Mouse (Mus musculus) heart, postnatal 0 days (tissue): ENCODE results near the gene Gatad1. TPM values are rescaled to one million over a fixed set of nuclear protein-coding genes. Genes with fewer than 3 reads are reported as not detected.

Source experiments
- ATAC-seq: fragments of 200-750 bp; cut with Nextera tagmentation; 2 replicates; pipeline ENCODE4 v1.8.0; 2017; ENCODE audit warnings: low read depth, moderate number of reproducible peaks, moderate library complexity; ENCODE audit not compliant: insufficient read depth
- DNase-seq: peaks from one replicate; pipeline ENCODE4 v3.0.0-alpha.2; 2016; ENCODE audit warnings: low spot score
- H3K27ac ChIP-seq: fragments of 300-500 bp; sonication (generic); 2 replicates; pipeline ENCODE4 v1.5.1; 2014; ENCODE audit warnings: low read depth, mild to moderate bottlenecking
- H3K27me3 ChIP-seq: fragments of 300-500 bp; sonication (generic); 2 replicates; pipeline ENCODE4 v1.6.1; 2014; ENCODE audit warnings: low read length, mixed read lengths; ENCODE audit not compliant: control insufficient read depth, insufficient read depth
- H3K36me3 ChIP-seq: fragments of 300-500 bp; sonication (generic); replicated peaks from 2 replicates; pipeline ENCODE4 v1.6.1; 2014; ENCODE audit warnings: low read length, mixed read lengths; ENCODE audit not compliant: control insufficient read depth, insufficient read depth
- H3K4me1 ChIP-seq: fragments of 300-500 bp; sonication (generic); 2 replicates; pipeline ENCODE4 v1.6.1; 2014; ENCODE audit warnings: antibody characterized with exemption; ENCODE audit not compliant: control insufficient read depth, insufficient read depth
- H3K4me2 ChIP-seq: fragments of 300-500 bp; sonication (generic); 2 replicates; pipeline ENCODE4 v1.6.1; 2014; ENCODE audit warnings: low read depth, mild to moderate bottlenecking, low read length, moderate library complexity
- H3K4me3 ChIP-seq: fragments of 300-500 bp; sonication (generic); 2 replicates; pipeline ENCODE4 v1.5.1; 2014; ENCODE audit warnings: low read depth, low read length
- H3K9ac ChIP-seq: fragments of 300-500 bp; sonication (generic); replicated peaks from 2 replicates; pipeline ENCODE4 v1.6.1; 2014; ENCODE audit warnings: low read depth, low read length, mixed read lengths
- H3K9me3 ChIP-seq: fragments of 300-500 bp; sonication (generic); replicated peaks from 2 replicates; pipeline ENCODE4 v1.6.1; 2016; ENCODE audit warnings: low read length; ENCODE audit not compliant: control insufficient read depth
- CTCF ChIP-seq: IDR thresholded peaks from 2 replicates; pipeline ENCODE4 v1.5.1; 2016; ENCODE audit warnings: antibody characterized with exemption, control low read depth, low read depth
- EP300 ChIP-seq: IDR thresholded peaks from 2 replicates; pipeline ENCODE4 v1.6.1; 2016; ENCODE audit warnings: antibody characterized with exemption, low read depth
- WGBS: fragments of 180-500 bp; shearing (Covaris S2); extraction: QIAGEN DNeasy Blood & Tissue Kit; methylation state at CpG from one replicate; pipeline ENCODE4 v1.1.7; 2014; 5-methylcytosine and 5-hydroxymethylcytosine counted together
- polyA plus RNA-seq: library from polyadenylated mRNA; unstranded; fragments of >200 nt; fragmentation: Nextera tagmentation; extraction: Ambion mirVana; gene quantifications from 2 replicates; pipeline ENCODE4 v1.2.1, GENCODE M21; 2015
- total RNA-seq: library from RNA; depleted of rRNA; stranded (reverse); fragments of >200 nt; gene quantifications from 2 replicates; pipeline ENCODE4 v1.2.3, GENCODE M21; 2014; ENCODE audit warnings: low replicate concordance

Gene Gatad1
- total and polyA plus RNA-seq, 2 experiments from 2014 or later = 72.7 to 73.8 TPM

DNA sequence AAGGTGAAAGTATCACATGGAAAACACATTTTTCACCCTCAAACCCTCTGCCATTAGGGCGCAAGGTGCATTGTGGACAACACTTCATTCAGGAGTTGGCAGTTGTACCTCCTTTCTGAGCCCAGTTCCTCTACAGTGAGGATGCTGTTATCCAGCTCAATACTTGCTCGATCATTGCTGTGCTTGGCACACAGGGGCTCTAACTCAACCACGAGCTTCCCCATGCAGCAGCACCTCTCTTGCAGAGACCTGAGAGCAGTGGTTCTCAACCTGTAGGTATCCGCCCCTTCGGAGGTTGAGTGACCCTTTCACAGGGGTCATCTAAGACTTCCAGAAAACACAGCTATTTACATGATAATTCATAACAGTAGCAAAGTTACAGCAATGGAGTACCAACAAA is 5.4 kb downstream of the Gatad1 start:
- Histone ChIP-seq H3K4me3 (no peak overlapping the region), H3K9me3 (no peaks in the 10 kb centered on the region), H3K4me2 (no peak overlapping the region), H3K4me1 (0 out of 2 replicates have a peak, but pooled peaks cover 4% of the 10 kb centered on the region), H3K27ac (no peak overlapping the region), H3K36me3 (no peaks in the 10 kb centered on the region), H3K27me3 (no peaks in the 10 kb centered on the region), H3K9ac (no peak overlapping the region)
- 76% methylated on average over 5 of the region's 5 CpGs for WGBS
- no peak for TF ChIP-seq CTCF
- DNase-seq (no peak), ATAC-seq (no peak)

DNA sequence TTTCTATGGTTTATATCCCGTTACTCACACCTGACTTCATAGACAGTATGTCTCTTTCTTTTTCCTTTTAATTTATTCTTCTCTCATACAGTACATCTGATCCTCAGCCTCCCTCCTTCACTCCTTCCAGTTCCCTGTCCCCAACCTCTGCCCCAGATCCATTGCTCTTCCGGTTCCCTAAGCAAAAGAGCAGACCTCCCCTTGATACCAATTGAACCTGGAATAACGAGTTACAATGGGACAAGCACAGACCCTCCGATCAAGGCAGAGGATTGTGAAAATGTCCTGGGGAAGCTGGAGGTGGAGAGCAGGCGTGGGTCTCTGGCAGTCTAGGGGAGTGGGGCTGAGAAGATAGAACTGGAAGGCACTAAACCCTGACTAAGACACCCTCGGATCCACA is 6.1 kb downstream of the Gatad1 start, which contains the start of gene Tmbim7:
TSS of gene Tmbim7 (plus strand) at position 301 of the 400 bp plus-strand sequence.
- H3K9ac ChIP-seq = no peak within 1 kb of the TSS
- H3K4me3 ChIP-seq = no peak within 1 kb of the TSS
- no peak for TF ChIP-seq EP300
- no peak for TF ChIP-seq CTCF
- no peak within 1 kb of the TSS for H3K4me2 ChIP-seq
- ATAC-seq (no peak), DNase-seq (no peak)
- H3K36me3 ChIP-seq = no peaks in the 10 kb centered on the region
- no peak within 1 kb of the TSS for H3K27ac ChIP-seq
- H3K9me3 ChIP-seq = no peaks in the 10 kb centered on the region
- 0 out of 2 replicates have a peak, but pooled peaks cover 6% of the 10 kb centered on the region for H3K4me1 ChIP-seq
- 73% methylated on average over 6 of the region's 6 CpGs for WGBS
- H3K27me3 ChIP-seq = no peaks in the 10 kb centered on the region

DNA sequence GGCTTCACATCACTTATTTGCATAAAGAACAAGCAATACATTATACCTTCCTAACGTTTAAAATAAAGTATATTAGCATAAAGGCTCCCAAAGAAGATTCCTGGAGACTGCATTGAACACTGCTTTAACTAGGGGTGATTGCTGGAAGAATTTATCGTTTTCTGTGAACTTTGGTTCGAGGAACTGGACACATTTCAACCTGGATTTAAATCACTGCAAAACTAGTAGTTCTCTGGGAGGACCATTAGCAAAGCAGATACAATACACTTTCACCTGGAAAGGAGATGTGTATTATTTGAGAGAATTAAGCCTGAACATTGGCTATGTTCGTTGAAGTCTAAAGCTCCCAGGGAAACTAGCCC is 8.2 kb downstream of the Gatad1 start:
- Histone ChIP-seq H3K36me3 (peaks cover 11% of the 10 kb centered on the region), H3K27ac (no peak overlapping the region), H3K27me3 (no peaks in the 10 kb centered on the region), H3K9me3 (no peaks in the 10 kb centered on the region), H3K9ac (no peak overlapping the region), H3K4me3 (no peak overlapping the region), H3K4me1 (0 out of 2 replicates have a peak, but pooled peaks cover 6% of the 10 kb centered on the region), H3K4me2 (no peak overlapping the region)
- ATAC-seq (no peak), DNase-seq (no peak)
- TF ChIP-seq EP300 (no peak), CTCF (no peak)
- 76% methylated on average over 4 of the region's 4 CpGs for WGBS

DNA sequence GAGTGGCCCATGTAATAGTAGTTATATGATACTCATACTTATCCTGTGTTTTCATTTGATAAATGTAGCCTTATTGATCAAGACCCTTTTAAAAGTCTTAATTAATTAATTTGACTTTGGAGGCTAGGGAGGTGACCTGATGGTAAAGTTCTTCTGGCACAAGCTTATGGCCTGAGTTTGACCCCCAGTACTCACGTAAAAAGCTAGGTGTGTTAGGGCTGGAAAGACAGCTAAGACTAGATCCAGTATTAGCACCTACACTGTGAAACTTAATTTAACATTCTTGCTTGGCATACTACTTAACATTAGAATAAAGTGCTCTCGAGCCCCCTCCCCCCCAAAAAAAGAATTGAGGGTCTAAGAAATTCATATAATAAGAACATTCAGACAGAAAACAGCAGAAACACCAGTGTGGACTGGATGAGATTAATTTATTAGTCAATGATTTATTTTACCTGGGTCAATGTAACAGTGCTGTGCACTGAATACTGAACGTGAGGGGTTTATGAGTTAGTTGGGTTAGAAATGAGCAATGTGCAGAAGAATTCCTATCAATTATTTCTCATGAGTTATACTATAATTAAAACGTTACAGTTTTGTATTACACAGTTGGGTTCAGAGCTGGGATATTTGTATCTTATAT is 8.7 kb downstream of the Gatad1 start:
- Histone ChIP-seq H3K4me2 (peak overlapping the region; percentile 83), H3K36me3 (peaks cover 14% of the 10 kb centered on the region), H3K4me1 (0 out of 2 replicates have a peak, but pooled peaks cover 6% of the 10 kb centered on the region), H3K27ac (no peak overlapping the region), H3K27me3 (no peaks in the 10 kb centered on the region), H3K9me3 (no peaks in the 10 kb centered on the region), H3K9ac (no peak overlapping the region), H3K4me3 (peak overlapping the region; percentile 96)
- WGBS = 52% methylated on average over 4 of the region's 4 CpGs
- DNase-seq (no peak), ATAC-seq (no peak)
- TF ChIP-seq CTCF (no peak), EP300 (no peak)

DNA sequence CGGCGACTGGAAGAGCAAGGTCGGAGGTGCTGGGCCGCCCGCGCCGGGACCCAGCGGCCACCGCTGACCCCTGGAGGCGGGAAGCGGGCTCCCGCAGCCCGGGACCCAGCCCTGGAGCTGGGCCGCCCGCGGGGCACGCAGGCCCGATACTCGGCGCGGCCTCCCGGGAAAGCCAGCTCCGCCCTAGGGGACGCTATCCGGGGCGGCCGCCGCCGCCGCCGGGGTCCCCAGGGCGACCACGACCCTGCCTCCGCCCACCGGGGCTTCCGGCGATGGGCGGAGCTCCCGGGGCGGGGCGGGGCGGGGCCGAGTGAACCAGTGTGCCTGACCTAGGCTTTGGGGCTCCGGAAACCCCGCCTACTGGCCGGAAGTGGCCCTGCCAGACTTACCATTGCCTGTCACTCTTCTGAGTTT is 9.3 kb downstream of the Gatad1 start:
- no peaks in the 10 kb centered on the region for H3K27me3 ChIP-seq
- H3K9me3 ChIP-seq = no peaks in the 10 kb centered on the region
- H3K9ac ChIP-seq = peak overlapping the region; percentile 95
- ATAC-seq = peak; percentile 96
- TF ChIP-seq CTCF = no peak
- TF ChIP-seq EP300 = no peak
- H3K27ac ChIP-seq = peak overlapping the region; percentile 90
- H3K4me1 ChIP-seq = 0 out of 2 replicates have a peak, but pooled peaks cover 6% of the 10 kb centered on the region
- H3K4me2 ChIP-seq = peak overlapping the region; percentile 83
- WGBS = under 1% methylated on average over 31 of the region's 46 CpGs
- peak overlapping the region; percentile 96 for H3K4me3 ChIP-seq
- peaks cover 18% of the 10 kb centered on the region for H3K36me3 ChIP-seq
- DNase-seq = peak; percentile 86
